Mouse (Mus musculus) layer of hippocampus, adult 18-20 months (tissue): ENCODE data around the gene Tef. TPM values are rescaled to one million over a fixed set of nuclear protein-coding genes. Genes with fewer than 3 reads are reported as not detected.

Source experiments
- DNase-seq, 2 experiments: peaks; one replicate each; pipeline ENCODE4 v3.0.0; 2022; ENCODE audit warnings: low spot score in 2 of 2
- total RNA-seq, 2 experiments: library from RNA; stranded (reverse); gene quantifications; 2 replicates each; pipeline ENCODE4 v1.2.3; 2021

Tef gene
- total RNA-seq, 2 experiments from 2014 or later, result 293 to 297 TPM

- no peak for DNase-seq
These were observed 26.4 kb downstream of the Tef start for GRCm38 (mm10) chr15:81828426-81829207.

GRCm38 (mm10) chr15:81829208-81829580, 27.0 kb downstream of the Tef start:
- no peak for DNase-seq

- no peak for DNase-seq
These were observed 28.3 kb downstream of the Tef start for GRCm38 (mm10) chr15:81830530-81830929.

DNA sequence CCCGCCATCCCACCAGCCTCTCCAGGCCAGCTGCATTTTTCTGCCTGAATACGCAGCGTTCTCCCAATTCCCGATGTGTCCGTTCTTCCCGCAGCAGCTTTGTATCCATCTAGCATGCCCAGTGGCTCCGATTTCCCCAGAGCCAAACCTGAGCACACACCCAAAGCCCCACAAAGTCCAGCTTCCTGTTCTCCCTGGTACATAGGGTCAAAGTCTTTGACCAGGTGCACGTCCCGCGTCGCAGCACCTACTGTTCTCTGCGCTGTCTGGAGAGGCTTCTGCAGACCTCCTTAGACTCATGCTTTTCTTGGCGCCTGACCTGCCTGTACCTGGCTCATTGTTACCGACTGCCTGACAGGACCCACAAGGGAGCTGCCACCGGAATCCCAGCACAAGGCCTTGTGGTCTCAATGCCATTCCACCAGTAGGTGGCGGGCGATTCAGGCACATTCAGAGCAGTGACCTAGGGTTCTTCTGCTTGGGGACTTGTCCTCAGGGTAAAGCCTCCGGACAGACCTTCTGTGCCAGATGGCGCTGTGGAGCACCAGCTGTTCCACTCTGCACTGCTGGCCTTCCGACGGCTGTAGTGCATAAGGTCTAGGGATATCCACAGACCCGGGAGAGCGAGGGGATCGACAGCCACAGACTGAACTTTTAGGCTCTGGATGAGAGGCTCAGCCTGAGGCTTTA, 29.1 kb downstream of the Tef start:
- DNase-seq, result peak; percentile 64 to 92

DNA sequence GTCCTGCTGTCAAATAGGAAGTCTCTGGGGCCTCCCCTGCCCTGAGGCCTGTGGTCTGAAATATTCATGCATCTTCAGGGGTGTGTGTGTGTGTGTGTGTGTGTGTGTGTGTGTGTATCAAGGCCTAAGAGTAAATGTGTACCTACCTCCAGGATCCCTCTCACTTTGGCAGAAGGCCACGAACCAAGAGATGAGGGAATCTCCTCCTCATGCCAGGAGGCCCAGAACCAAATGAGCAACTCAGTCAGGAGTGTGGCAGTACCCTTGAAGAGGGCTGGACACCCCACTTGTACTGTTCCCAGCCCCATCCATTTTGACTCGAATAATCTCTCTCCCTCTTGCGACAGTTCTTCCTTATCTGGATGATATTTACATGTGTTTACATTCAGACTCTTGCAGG, 30.0 kb downstream of the Tef start:
- DNase-seq, result no peak

GRCm38 (mm10) chr15:81833481-81833880, 31.3 kb downstream of the Tef start:
- no peak for DNase-seq

DNA sequence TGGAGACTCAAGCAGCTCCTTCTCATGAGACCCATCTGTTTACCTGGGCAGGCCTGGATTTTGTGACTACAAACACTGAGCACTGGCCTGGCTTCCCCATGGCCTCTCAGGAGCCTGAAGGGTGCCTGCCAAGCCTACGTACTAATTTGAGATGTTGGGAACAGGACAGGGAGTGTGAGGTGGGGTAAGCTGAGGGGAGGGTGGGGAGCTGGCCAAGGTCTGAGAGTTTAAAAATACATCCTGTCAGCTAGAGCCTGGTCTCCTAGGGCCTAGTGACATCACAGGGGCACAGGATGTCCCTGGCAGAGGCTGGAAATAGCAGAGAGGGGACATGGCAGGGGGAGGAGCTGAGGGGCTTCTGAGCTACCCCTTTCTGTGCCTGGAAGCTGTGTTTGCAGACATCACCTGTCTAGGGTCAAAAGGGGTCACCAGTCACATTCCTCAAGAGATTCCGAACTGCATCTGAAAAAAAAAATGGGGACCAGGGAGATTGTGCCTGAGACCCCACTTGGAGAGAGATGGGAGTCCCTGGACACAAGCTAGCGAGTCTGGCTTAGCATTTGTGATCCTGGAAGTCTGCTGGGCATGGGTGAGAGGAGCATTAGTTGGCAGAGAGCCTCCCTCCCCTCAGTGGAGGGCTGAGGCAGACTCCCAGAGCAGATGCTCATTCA, 32.1 kb downstream of the Tef start:
- no peak for DNase-seq

GRCm38 (mm10) chr15:81835007-81835880, 33.0 kb downstream of the Tef start:
- no peak for DNase-seq

DNA sequence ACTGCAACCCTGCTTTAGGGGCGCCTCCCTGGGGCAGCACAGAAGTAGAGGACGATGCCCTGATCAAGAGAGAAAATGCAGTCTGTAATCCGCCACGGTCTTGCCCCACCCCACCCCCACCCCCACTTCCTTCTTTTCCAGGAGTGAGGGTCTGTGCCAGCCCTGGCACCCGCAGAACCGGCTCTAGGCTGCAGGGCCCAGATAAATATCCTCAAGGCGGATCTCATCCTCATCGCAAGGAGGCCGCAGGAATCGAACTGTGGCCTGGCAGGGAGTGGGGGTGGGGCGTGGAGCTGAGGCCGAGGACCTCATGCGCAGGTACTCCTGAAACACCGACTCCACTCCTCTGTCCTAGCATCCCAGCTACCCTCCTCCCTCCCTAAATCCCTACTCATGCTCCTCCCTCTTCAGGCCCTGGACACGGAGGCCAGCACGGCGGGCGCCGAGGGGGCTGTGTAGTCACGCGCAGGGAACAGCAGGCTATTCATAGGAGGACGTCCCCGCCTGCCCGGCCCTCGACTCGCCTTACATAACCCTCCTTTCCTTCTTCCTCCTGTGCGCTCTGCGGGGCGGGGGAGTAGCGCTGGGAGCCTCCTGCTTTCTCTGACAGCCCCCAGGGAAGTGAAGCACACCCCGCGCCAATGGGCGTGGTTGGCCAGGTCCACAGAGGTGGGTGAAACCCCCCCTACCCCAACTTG, 34.1 kb downstream of the Tef start:
- DNase-seq, result peak; percentile 81 to 91

- no peak for DNase-seq
These were observed 35.0 kb downstream of the Tef start for GRCm38 (mm10) chr15:81836966-81837920.

DNA sequence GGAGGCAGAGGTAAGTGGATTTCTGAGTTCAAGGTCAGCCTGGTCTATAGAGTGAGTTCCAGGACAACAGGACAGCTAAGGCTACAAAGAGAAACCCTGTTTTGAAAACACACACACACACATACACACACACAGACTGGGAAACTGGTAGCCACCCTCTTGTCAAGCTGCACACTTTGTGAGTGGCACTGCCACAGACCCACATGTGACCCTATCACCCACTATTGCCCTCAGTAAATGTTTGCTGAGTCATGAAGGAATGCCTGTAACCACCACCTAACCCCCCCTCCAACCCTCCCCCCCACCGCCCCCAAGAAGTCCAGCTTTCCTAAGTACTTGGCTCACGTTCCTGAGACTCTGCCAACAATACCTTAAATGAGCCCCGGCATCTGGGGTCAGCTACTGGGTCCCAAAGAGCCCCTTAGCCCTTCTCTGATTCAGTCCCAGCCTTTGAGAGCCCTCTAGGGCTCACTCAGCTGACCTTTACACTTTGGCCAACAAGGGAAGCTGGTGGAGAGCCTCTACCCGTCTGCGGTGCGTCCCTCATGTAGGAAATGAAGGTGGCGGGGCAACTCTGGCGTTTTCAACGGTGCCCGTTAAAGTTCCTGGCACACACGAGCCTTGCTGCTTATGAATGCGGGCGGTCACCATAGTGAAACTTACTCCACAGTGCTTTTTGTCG, 36.5 kb downstream of the Tef start:
- no peak for DNase-seq

GRCm38 (mm10) chr15:81839634-81840033, 37.4 kb downstream of the Tef start:
- DNase-seq, result peak in 1 of 2 experiments; percentile 87

DNA sequence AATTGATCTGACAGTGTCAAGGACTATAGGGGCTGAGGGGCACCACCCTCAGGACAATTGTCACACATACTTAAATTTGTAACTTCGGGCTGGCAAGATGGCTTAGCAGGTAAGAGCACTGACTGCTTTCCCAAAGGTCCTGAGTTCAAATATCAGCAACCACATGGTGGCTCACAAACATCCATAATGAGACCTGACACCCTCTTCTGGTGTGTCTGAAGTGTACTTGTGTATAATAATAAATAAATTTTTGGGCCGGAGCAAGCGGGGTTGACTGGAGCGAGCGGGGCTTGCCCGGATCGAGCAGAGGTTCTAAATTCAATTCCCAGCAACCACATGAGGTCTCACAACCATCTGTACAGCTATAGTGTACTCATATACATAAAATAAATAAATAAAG, 38.1 kb downstream of the Tef start:
- DNase-seq, result no peak

- DNase-seq, result no peak
These were observed 40.1 kb downstream of the Tef start for GRCm38 (mm10) chr15:81842275-81842674.

DNA sequence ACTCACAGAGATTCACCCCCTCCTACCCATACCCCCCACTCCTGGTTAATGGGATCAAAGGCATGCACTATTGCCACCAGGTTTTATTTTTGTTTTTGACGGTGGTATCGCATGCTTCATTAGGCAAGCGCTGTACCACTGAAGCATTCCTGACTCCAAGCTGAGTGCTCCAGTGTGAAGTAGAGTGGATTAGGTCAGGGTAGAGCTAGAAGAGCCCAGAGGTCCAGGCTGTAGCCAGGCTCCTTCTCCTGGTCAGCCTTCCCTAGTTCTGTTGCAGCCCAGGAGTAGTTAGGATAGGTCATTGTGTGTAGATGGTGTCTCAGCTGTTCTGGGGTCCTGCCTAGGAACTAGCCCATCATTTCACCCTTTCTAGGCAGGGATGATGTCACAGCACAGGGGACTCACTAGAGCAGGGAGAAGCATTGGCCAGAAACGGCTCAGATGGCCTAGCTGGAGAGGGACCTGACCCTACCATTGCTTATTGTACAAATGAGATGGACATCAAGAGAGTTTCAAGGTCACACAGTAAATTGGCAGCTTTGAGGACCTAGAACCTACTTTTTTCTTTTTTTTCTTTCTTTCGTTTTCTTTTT, 42.9 kb downstream of the Tef start:
- no peak for DNase-seq

DNA sequence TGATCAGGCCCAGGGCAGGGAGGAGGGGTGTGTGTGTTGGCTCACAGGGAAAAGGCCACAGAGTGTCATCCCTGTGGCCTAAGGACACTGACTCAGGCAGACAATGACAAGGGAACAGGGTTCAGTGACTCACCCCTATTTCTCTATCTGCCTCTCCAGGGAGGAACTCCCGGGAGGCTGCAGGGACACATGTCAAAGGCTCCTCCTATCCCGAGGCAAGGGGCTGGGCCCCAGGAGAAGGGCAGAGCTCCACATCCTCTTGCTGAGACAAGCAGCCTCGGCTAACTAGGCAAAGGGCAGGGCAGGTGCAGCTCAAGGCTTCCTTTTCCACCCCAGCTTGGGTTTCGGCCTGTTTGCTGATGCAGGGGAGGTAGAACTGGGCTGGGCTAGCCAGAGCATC, 43.5 kb downstream of the Tef start:
- DNase-seq, result no peak

DNA sequence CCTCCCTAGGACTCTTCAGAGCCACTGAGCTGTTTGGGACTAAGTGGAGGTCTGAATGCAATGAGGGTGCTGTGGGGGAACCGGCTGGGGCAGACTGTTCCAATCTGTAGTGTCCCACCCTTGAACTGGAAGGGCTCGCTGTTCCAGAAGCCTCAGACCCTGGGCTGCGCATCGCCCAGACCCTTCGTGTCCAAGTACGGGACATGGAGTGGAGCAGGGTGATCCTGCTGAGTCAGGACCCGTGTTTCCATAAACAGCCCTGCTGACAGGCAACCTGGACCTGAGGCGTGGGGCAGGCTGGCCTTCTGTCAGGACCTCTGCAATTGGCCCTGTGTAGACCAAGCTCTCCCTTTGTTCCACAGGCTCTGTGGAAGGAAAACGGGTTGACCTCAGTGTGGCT, 44.5 kb downstream of the Tef start:
- DNase-seq, result no peak

DNA sequence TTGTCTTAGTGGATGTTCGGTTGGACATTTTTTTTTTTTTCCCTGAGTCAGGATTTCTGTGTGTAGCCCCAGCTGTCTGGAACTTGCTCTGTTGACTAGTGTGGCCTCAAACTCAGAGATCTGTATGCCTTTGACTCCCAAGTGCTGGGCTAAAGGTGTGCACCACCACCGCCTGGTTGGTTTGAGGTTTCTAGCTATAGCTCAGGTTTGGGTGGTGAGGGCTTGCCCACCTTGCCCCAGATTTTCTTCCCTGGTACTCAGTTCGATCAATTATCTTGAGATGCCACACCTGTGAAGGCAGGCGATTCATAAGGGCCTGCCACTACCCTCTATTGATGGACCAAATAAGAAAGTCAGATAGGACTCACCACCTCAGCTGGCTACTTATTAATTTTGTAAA, 44.9 kb downstream of the Tef start:
- no peak for DNase-seq

DNA sequence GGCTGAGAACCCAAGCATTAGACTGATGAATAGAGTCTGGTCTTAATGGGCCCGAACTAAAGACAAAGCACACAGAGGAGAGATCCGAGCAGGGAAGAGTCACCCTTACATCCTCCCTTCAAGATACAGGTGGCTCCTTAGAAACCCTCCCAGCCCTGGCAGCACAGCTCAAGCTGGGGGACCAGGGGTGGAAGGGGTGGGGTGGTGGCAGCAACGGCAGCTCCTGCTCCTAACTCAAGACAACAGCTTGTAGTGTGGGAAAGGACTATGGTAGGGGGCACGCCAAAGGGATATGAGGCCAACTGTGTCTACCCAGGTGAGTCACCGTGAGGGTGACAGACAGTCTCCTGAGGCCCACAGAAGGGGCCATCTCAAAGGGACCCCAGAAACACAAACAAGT, 45.6 kb downstream of the Tef start:
- no peak for DNase-seq
